Mouse (Mus musculus): Measurements from ENCODE around the gene Gm13271.
"Not testable (repeated sequence)": the region's sequence is repeated elsewhere in the genome, so short reads cannot be mapped to it uniquely, and the experiment has no call there.

Gm13271 gene

DNA sequence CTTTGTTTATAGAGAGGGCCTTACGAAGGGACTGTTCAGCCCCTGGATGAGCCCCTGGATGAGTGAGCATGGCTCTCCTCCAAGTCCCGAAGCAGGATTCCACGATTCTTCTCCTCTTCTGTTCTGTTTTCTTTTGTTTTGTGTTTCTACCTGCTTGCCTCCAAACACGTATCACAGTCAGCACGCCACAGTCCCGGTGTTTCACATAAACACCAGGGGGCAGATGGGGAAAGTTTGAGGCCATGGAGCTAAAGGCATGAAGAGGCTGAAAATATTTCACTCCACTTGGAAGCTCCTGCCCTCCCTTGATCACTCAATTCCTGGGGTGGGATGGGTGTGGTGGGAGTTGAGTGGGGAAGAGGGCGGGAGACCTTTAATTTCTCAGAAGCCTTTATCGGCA is 7.1 kb downstream of the Gm13271 start:
- DNase-seq: peak; percentile 94

DNA sequence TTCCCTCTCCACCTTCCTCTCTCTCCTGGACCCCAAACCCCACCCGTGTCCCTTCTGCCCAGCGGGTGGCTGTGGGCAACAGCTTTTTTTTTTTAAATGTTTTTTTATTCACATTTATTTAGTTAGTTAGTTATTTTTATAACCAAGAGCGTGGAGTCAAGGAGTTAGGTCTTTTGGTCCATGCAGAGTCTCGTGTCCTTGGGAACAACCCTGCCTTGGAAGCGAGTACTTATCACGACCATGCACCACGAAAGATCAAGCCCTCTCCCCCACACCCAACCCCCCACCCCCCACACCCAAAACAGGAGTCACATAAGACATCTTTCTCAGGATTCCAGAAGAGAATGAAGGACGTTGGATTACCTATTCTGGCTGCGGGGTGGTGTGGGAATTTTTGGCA is 7.7 kb downstream of the Gm13271 start:
- peak; percentile 62 for DNase-seq

DNA sequence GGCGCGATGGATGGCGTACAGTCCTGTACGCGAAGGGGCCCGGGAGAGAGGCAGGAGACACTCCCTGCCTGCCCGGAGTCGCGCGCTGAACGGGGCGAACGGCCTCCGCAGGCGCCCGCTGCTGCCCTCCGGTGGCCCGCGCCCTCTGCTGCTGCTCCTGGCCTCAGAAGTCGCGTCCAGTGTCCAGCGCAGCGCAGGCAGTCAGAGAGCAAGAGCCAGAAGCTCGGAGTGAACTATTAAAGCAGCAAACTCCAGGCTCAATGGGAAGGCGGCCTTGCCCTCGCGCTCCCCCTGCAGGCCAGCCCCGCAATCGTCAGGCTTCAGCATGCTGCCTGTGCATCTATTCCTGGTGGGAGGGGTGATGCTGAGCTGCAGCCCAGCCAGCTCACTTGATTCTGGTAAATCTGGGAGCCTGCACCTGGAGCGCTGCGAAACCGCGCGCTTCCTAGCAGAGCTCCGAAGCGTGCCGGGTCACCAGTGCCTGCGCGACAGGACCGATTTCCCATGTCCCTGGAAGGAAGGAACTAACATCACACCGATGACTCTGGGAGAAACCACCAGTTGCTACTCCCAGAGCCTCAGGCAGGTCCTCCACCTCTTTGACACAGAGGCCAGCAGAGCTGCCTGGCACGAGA is 8.8 kb downstream of the Gm13271 start:
- DNase-seq: peak; percentile 62

DNA sequence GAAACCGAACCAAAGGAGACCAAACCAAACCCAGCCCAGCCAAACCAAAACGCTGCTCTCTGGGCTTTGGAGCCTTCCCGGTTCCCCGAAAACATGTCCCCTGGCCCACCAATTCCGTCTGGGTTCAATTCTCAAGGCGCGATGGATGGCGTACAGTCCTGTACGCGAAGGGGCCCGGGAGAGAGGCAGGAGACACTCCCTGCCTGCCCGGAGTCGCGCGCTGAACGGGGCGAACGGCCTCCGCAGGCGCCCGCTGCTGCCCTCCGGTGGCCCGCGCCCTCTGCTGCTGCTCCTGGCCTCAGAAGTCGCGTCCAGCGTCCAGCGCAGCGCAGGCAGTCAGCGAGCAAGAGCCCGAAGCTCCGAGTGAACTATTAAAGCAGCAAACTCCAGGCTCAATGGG is 18.9 kb downstream of the Gm13271 start, which contains the start of gene Gm13290:
Gene Gm13290 (plus strand): TSS at position 301 of the 400 bp plus-strand sequence.
- DNase-seq: not testable (repeated sequence)

DNA sequence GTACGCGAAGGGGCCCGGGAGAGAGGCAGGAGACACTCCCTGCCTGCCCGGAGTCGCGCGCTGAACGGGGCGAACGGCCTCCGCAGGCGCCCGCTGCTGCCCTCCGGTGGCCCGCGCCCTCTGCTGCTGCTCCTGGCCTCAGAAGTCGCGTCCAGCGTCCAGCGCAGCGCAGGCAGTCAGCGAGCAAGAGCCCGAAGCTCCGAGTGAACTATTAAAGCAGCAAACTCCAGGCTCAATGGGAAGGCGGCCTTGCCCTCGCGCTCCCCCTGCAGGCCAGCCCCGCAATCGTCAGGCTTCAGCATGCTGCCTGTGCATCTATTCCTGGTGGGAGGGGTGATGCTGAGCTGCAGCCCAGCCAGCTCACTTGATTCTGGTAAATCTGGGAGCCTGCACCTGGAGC is 22.0 kb downstream of the Gm13271 start, which contains the start of gene Gm13289:
Gene Gm13289 (plus strand): TSS at position 301 of the 400 bp plus-strand sequence.
- not testable (repeated sequence) for DNase-seq

DNA sequence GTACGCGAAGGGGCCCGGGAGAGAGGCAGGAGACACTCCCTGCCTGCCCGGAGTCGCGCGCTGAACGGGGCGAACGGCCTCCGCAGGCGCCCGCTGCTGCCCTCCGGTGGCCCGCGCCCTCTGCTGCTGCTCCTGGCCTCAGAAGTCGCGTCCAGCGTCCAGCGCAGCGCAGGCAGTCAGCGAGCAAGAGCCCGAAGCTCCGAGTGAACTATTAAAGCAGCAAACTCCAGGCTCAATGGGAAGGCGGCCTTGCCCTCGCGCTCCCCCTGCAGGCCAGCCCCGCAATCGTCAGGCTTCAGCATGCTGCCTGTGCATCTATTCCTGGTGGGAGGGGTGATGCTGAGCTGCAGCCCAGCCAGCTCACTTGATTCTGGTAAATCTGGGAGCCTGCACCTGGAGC is 24.9 kb downstream of the Gm13271 start, which contains the start of gene Gm13272:
Gene Gm13272 (plus strand): TSS at position 301 of the 400 bp plus-strand sequence.
- not testable (repeated sequence) for DNase-seq

DNA sequence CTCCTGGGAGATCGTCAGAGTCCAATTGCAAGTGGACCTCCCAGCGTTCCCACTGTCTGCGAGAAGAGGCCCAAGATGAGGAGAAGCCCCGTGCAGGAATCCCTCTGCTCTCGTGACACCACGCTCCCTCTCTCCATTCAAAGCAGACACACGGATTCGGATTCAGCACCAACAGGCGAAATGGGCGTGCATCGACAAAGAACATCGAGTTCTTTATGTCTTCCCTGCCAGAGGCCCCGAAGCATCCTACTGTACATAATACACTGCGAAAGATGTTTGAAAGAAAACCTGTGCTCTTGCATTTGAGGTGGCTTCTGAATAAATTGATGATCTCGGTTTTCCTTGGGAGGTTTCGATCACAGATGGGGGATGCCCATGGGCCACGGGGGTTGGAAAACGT is 25.7 kb downstream of the Gm13271 start:
- DNase-seq: peak; percentile 54

- DNase-seq: not testable (repeated sequence)
These were observed 27.2 kb downstream of the Gm13271 start, which contains the start of gene Ifnz for GRCm38 (mm10) chr4:88781831-88782230. TSS of gene Ifnz (plus strand) at chr4:88782131.

- DNase-seq: not testable (repeated sequence)
These were observed 27.7 kb downstream of the Gm13271 start for GRCm38 (mm10) chr4:88782335-88782734.

DNA sequence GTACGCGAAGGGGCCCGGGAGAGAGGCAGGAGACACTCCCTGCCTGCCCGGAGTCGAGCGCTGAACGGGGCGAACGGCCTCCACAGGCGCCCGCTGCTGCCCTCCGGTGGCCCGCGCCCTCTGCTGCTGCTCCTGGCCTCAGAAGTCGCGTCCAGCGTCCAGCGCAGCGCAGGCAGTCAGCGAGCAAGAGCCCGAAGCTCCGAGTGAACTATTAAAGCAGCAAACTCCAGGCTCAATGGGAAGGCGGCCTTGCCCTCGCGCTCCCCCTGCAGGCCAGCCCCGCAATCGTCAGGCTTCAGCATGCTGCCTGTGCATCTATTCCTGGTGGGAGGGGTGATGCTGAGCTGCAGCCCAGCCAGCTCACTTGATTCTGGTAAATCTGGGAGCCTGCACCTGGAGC is 30.7 kb downstream of the Gm13271 start, which contains the start of gene Gm13276:
Gene Gm13276 (plus strand): TSS at position 301 of the 400 bp plus-strand sequence.
- not testable (repeated sequence) for DNase-seq

DNA sequence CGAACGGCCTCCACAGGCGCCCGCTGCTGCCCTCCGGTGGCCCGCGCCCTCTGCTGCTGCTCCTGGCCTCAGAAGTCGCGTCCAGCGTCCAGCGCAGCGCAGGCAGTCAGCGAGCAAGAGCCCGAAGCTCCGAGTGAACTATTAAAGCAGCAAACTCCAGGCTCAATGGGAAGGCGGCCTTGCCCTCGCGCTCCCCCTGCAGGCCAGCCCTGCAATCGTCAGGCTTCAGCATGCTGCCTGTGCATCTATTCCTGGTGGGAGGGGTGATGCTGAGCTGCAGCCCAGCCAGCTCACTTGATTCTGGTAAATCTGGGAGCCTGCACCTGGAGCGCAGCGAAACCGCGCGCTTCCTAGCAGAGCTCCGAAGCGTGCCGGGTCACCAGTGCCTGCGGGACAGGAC is 33.7 kb downstream of the Gm13271 start, which contains the start of gene Gm13277:
Gene Gm13277 (plus strand): TSS at position 231 of the 400 bp plus-strand sequence.
- peak; percentile 80 for DNase-seq

- not testable (repeated sequence) for DNase-seq
These were observed 36.6 kb downstream of the Gm13271 start, which contains the start of gene Gm13278 for GRCm38 (mm10) chr4:88791250-88791649. TSS of gene Gm13278 (plus strand) at chr4:88791550.

GRCm38 (mm10) chr4:88793936-88794675 is 39.4 kb downstream of the Gm13271 start, which contains the start of gene Gm13275:
TSS of gene Gm13275 (plus strand) at chr4:88794487.
- peak; percentile 88 for DNase-seq

GRCm38 (mm10) chr4:88797097-88797496 is 42.4 kb downstream of the Gm13271 start, which contains the start of gene Gm13279:
TSS of gene Gm13279 (plus strand) at chr4:88797397.
- not testable (repeated sequence) for DNase-seq

DNA sequence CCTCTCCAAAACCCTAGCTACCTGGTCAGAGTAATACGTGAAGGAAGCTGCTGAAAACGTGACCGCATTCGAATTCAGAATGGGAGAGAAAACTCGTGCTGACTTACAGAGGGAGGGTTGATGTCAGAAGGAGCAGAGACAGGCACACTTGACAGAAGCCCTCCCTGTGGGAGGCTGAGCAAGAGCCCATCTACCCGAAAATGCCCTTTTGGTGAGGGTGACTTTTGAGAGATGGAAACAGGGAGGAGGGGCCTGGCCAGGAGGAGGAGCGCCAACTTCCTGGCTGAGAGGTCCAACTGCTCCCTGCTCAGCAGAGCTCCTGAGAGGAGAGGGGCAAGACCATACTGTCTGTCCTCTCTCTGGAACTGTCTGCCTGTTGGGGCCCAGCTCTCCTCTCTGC is 44.7 kb downstream of the Gm13271 start, which contains the start of gene Gm13285:
Gene Gm13285 (plus strand): TSS at position 301 of the 400 bp plus-strand sequence.
- not testable (repeated sequence) for DNase-seq

DNA sequence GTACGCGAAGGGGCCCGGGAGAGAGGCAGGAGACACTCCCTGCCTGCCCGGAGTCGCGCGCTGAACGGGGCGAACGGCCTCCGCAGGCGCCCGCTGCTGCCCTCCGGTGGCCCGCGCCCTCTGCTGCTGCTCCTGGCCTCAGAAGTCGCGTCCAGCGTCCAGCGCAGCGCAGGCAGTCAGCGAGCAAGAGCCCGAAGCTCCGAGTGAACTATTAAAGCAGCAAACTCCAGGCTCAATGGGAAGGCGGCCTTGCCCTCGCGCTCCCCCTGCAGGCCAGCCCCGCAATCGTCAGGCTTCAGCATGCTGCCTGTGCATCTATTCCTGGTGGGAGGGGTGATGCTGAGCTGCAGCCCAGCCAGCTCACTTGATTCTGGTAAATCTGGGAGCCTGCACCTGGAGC is 48.3 kb downstream of the Gm13271 start, which contains the start of gene Gm13287:
Gene Gm13287 (plus strand): TSS at position 301 of the 400 bp plus-strand sequence.
- not testable (repeated sequence) for DNase-seq

All from cerebellum, adult 9-10 months (tissue).